Mouse (Mus musculus) embryonic facial prominence, embryonic 15.5 days (tissue): ENCODE measurements around the gene Cdh7. TPM values are rescaled to one million over a fixed set of nuclear protein-coding genes. Genes with fewer than 3 reads are reported as not detected.
A peak's percentile ranks its signal among the peaks of the same experiment; 100 is the strongest.

ENCODE experiments used
- ATAC-seq: fragments of 200-750 bp; cut with Nextera tagmentation; 2 replicates; pipeline ENCODE4 v1.8.0; 2017; ENCODE audit warnings: low read depth, moderate TSS enrichment; ENCODE audit not compliant: insufficient number of reproducible peaks, low FRiP score, low TSS enrichment
- H3K27ac ChIP-seq: fragments of 300-500 bp; sonication (generic); replicated peaks from 2 replicates; pipeline ENCODE4 v1.5.1; 2015; ENCODE audit warnings: mild to moderate bottlenecking, inconsistent platforms
- H3K27me3 ChIP-seq: fragments of 300-500 bp; sonication (generic); 2 replicates; pipeline ENCODE4 v1.6.1; 2015; ENCODE audit warnings: inconsistent platforms
- H3K36me3 ChIP-seq: fragments of 300-500 bp; sonication (generic); 2 replicates; pipeline ENCODE4 v1.6.1; 2015; ENCODE audit warnings: mild to moderate bottlenecking, inconsistent platforms
- H3K4me1 ChIP-seq: fragments of 300-500 bp; sonication (generic); 2 replicates; pipeline ENCODE4 v1.6.1; 2015; ENCODE audit warnings: inconsistent platforms
- H3K4me2 ChIP-seq: fragments of 300-500 bp; sonication (generic); replicated peaks from 2 replicates; pipeline ENCODE4 v1.6.1; 2015; ENCODE audit warnings: mild to moderate bottlenecking, inconsistent platforms
- H3K4me3 ChIP-seq: fragments of 300-500 bp; sonication (generic); replicated peaks from 2 replicates; pipeline ENCODE4 v1.5.1; 2015; ENCODE audit warnings: mild to moderate bottlenecking, inconsistent platforms
- H3K9ac ChIP-seq: fragments of 300-500 bp; sonication (generic); 2 replicates; pipeline ENCODE4 v1.6.1; 2015; ENCODE audit warnings: inconsistent platforms
- H3K9me3 ChIP-seq: fragments of 300-500 bp; sonication (generic); replicated peaks from 2 replicates; pipeline ENCODE4 v1.6.1; 2016; ENCODE audit warnings: inconsistent platforms
- WGBS: fragments of 180-500 bp; shearing (Covaris S2); methylation state at CpG from one replicate; pipeline ENCODE4 v1.1.7; 2015; 5-methylcytosine and 5-hydroxymethylcytosine counted together
- polyA plus RNA-seq: library from polyadenylated mRNA; unstranded; fragments of >200 nt; fragmentation: Nextera tagmentation; extraction: Ambion mirVana; gene quantifications from 2 replicates; pipeline ENCODE4 v1.2.1, GENCODE M21; 2015

Cdh7 gene
- polyA plus RNA-seq = 5.7 and 7.6 TPM in 2 replicates

DNA sequence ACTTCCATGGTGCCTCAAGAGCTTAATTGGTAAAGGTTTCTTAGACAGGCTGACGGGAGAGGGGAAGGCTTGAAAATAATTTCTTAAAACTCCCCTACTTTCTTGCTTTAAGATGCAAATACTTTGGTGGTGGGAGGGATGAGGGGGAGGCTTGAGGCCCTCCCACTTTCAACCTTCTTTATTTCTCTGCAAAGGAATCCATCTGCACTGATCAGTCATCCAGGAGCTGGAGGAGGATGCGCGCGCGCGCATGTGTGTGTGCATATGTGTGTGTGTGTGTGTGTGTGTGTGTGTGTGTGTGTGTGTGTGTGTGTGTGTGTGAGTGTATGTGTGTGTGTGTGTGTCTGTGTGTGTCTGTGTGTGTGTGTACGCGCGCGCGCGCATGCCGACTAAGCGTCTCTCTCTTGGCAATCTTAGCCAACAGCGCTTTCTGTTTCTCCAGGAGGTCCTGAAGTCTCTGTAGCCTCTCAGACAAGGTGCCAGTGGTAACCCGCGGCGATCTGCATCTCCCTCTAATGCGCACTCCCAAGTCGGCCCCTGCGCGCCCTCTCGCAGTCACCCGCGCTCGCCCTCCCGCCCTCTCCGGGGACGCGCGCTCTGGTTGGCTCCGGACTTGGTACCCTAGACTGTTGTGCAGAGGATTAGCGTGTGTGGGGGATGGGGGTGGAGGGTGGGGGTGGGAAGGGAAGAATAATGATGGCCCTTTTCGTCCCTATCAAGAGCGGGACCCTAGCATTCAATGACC, at the start of gene Cdh7:
Cdh7 (plus strand) TSS at position 368 of the 745 bp plus-strand sequence.
- peak within 1 kb of the TSS; percentile 14; the same call in 1 of the 2 replicates for H3K27ac ChIP-seq
- no peaks in the 10 kb centered on the region for H3K9me3 ChIP-seq
- H3K4me3 ChIP-seq = peak within 1 kb of the TSS; percentile 61
- H3K4me1 ChIP-seq = peaks cover 6% of the 10 kb centered on the region
- under 1% methylated on average over 35 of the region's 35 CpGs for WGBS
- peak within 1 kb of the TSS; percentile 84 for H3K4me2 ChIP-seq
- H3K9ac ChIP-seq = no peak within 1 kb of the TSS
- H3K27me3 ChIP-seq = 0 out of 2 replicates have a peak, but pooled peaks cover 6% of the 10 kb centered on the region
- peak; percentile 51; the same call in 1 of the 2 replicates for ATAC-seq
- H3K36me3 ChIP-seq = no peaks in the 10 kb centered on the region

DNA sequence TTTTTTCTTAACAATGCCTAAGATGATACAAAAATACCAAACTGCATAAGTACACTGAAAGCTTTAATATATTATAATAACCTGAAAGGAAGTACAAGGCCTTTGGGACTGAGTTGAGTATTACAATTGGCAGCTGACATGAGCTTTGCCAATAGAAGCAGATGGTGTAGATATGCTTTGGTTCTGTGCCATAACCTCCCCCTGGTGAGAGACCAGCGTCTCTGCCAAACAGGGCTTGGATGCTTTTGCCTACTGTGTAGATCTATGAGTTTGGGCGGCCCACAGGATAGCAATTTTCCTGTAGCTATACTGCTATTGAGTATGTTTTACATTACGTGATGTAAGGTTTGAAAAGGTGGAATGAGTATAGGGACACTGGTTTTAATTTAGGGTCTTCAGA, 49.6 kb upstream of the Cdh7 start:
- Histone ChIP-seq H3K27me3 (no peaks in the 10 kb centered on the region), H3K9me3 (no peaks in the 10 kb centered on the region), H3K4me3 (no peak overlapping the region), H3K27ac (no peak overlapping the region), H3K9ac (no peak overlapping the region), H3K4me1 (no peaks in the 10 kb centered on the region), H3K4me2 (no peak overlapping the region), H3K36me3 (no peaks in the 10 kb centered on the region)
- ATAC-seq = no peak
- WGBS = 60% methylated on average over 3 of the region's 3 CpGs

DNA sequence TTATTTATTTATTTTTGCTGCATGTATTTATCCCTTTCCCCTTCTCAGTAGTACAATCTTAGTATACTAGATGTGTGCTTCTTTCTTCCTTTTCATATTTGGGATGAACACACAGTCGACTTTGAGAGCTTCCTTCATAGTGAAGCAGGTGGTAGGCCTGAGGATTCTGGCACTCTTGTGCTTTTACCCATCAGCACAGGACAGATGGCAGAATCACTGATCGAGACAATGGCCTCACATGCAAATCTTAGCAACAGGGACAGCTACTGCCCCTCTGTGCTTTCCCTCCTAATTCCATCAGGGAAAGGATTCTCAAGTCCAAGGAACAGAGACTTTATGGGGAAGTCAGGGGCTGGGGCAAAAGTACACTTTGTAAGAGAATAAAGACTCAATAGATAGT, 33.7 kb upstream of the Cdh7 start:
- ATAC-seq = no peak
- no peak overlapping the region for H3K4me2 ChIP-seq
- 60% methylated on average over 2 of the region's 2 CpGs for WGBS
- no peaks in the 10 kb centered on the region for H3K27me3 ChIP-seq
- H3K9me3 ChIP-seq = no peaks in the 10 kb centered on the region
- H3K27ac ChIP-seq = no peak overlapping the region
- H3K4me3 ChIP-seq = no peak overlapping the region
- no peak overlapping the region for H3K9ac ChIP-seq
- H3K4me1 ChIP-seq = no peaks in the 10 kb centered on the region
- no peaks in the 10 kb centered on the region for H3K36me3 ChIP-seq

DNA sequence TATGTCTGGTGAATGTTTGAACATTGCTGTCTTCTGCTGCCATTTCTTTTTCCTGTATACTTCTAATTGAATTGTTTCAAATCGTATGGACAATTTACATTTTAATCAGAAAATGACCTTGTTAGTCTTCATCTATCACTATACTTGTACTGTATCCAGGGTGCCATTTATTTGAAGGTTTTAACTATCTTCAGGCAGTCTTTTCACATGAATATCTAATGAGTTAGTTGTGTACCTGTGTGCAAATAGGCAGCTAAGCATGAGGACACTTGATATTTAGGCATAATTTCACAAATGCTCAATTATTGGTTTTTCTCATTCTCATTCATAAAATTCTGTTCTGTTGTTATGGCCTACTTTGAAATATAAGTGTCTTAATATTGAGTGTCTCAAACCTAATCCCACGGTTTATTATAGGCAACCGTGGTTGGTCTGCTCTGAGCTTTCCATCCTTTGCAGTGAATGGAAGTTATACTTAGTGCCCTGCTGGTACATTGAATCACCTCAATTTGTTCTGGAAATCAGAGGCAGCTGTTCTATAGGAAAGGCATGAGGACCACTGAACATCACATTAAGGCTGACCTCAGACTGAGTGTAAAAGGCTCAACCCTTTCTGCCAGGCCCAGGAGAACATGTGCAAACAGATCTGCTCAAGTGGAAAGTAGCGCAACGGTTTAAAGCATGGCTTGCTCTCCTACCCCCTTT, 10.4 kb upstream of the Cdh7 start:
- 49% methylated on average over 5 of the region's 5 CpGs for WGBS
- H3K27ac ChIP-seq = no peak overlapping the region
- no peak overlapping the region for H3K4me2 ChIP-seq
- no peak overlapping the region for H3K9ac ChIP-seq
- no peaks in the 10 kb centered on the region for H3K36me3 ChIP-seq
- ATAC-seq = no peak
- H3K27me3 ChIP-seq = no peaks in the 10 kb centered on the region
- H3K4me1 ChIP-seq = no peaks in the 10 kb centered on the region
- no peak overlapping the region for H3K4me3 ChIP-seq
- no peaks in the 10 kb centered on the region for H3K9me3 ChIP-seq

DNA sequence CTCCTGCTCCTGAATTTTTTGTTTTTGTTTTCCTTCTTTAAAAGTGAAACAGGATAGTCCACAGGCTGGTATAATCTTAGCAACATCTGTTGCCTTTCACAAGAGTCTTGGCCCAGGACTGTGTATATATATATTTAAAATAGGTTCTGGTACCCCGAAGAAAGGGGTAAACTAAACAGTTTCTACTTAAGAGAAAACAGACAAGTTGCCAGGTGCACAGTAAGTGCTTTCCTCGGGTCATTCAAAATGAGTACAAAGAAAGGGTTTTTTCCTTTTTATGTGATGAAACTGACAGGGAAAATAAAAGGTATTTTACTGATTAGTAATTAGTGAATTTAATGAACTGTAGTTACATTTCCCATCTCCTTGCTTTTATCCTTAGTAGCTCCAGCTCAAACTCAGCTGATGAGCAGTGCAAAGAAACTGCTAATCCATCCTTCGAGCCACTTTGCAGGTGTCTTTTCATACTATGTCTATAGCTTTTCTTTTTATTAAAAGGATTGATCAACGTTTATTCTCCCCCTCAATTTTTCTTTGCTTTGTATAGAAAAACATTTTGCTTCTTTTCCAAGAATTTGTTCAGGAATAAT, 9.7 kb upstream of the Cdh7 start:
- Histone ChIP-seq H3K27ac (no peak overlapping the region), H3K36me3 (no peaks in the 10 kb centered on the region), H3K4me2 (no peak overlapping the region), H3K9ac (no peak overlapping the region), H3K27me3 (no peaks in the 10 kb centered on the region), H3K9me3 (no peaks in the 10 kb centered on the region), H3K4me3 (no peak overlapping the region), H3K4me1 (no peaks in the 10 kb centered on the region)
- no peak; the same call in 1 of the 2 replicates for ATAC-seq
- 51% methylated on average over 4 of the region's 4 CpGs for WGBS

DNA sequence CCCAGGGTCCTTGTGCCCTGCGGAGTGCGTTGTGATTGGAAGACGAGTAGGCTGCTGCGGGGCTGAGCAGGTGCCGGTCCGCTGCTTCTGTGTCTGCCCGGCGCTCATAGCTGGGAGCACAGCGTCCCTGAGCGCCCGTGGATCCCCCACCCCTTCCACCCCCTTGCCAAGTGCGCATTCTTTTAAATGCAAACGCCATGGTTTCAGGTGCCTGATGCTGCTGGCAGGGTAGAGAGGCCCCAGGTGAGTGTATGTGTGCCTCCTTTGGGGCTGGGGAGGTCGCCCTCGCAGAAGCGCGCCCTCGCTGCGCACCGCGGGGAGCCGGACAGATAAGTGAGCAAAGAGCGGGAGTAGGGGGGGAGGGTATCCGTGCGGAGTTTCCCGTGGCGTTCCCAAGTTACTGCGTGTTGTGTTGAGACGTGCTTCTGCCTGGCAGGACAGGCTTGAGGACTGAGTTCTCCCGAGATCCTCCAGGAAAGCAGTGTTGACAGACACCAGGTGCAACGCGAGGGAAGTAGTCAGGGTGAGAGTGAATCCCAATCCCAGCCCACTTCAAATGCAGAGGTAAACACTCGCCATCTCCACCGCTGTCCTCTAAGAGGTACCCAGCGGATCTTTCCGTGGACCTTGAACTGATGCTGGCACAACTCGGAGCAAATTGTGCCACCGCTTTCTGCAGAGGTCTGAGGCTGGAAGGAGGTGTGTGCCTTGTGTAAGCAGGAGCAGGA, 742 bp downstream of the Cdh7 start:
- ATAC-seq = peak; percentile 63
- no peaks in the 10 kb centered on the region for H3K36me3 ChIP-seq
- 0 out of 2 replicates have a peak, but pooled peaks cover 6% of the 10 kb centered on the region for H3K27me3 ChIP-seq
- H3K27ac ChIP-seq = peak overlapping the region; percentile 14; the same call in 1 of the 2 replicates
- H3K4me2 ChIP-seq = peak overlapping the region; percentile 84
- H3K4me1 ChIP-seq = peaks cover 6% of the 10 kb centered on the region
- H3K9me3 ChIP-seq = no peaks in the 10 kb centered on the region
- no peak overlapping the region for H3K9ac ChIP-seq
- 1% methylated on average over 38 of the region's 38 CpGs for WGBS
- H3K4me3 ChIP-seq = peak overlapping the region; percentile 61

DNA sequence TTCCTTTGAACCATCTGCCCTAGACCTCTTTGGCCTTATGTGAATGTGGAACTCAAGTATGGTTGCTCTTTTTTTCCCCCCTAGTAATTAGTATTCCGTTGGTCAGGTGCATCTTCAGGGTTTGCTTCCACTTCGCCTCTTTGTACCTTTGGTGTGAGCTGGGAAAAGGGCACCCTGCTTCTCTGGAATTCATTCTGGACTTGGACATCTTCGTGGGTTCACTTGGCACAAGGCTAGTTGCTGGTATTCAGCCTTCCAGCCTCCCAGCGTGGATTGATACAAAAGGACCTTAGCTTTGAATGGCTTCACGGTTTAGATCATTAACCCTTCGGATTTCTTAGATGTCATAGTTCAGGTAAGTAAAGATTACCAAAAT, 1.3 kb downstream of the Cdh7 start:
- 0 out of 2 replicates have a peak, but pooled peaks cover 6% of the 10 kb centered on the region for H3K27me3 ChIP-seq
- 25% methylated on average over 6 of the region's 6 CpGs for WGBS
- H3K9ac ChIP-seq = no peak overlapping the region
- peak overlapping the region; percentile 61 for H3K4me3 ChIP-seq
- ATAC-seq = no peak
- H3K9me3 ChIP-seq = no peaks in the 10 kb centered on the region
- H3K4me2 ChIP-seq = peak overlapping the region; percentile 84
- H3K27ac ChIP-seq = no peak overlapping the region
- no peaks in the 10 kb centered on the region for H3K36me3 ChIP-seq
- peaks cover 6% of the 10 kb centered on the region for H3K4me1 ChIP-seq

DNA sequence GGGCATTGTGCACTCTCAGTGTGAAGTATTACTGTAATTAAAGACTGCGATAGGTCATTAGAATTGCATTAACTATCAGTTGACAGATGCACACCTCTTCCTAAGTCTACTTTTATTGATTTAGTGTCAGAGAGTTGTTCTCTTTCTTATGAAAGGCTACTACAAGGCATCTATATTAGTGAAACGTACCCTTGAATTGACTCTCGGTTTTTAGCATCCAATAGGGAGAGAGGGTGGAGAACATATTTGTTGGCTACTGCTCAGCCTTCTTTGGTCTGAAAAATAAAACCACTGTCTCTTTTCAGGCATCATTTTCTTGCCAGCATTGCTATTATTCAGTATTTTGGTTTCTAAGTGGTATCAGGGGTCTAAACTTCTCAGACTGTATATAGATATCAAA, 2.5 kb downstream of the Cdh7 start:
- H3K27me3 ChIP-seq = 0 out of 2 replicates have a peak, but pooled peaks cover 6% of the 10 kb centered on the region
- 51% methylated on average over 3 of the region's 3 CpGs for WGBS
- peaks cover 6% of the 10 kb centered on the region for H3K4me1 ChIP-seq
- no peak overlapping the region for H3K27ac ChIP-seq
- H3K36me3 ChIP-seq = no peaks in the 10 kb centered on the region
- no peaks in the 10 kb centered on the region for H3K9me3 ChIP-seq
- H3K4me2 ChIP-seq = no peak overlapping the region; the same call in 1 of the 2 replicates
- ATAC-seq = no peak
- no peak overlapping the region for H3K9ac ChIP-seq
- no peak overlapping the region for H3K4me3 ChIP-seq

DNA sequence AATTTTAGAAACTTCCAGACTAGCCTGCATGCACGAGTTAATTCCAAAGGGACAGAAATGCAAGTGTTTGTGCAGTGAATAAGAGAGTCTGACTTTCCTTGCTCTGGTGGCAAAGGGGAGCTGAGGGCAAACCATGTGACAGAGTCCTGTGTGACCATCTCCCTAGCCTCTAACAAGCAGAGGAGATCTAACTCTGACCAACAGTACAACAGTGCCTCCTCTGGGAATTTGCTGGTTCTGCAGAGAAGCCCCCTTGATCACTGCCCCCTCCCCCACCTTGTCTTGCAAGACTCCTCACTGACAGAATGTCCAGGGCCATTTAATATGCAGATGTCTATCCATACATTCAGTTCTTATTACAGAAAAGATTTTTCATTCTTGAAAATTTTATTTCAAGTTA, 3.2 kb downstream of the Cdh7 start:
- H3K27ac ChIP-seq = no peak overlapping the region
- H3K4me3 ChIP-seq = no peak overlapping the region
- H3K27me3 ChIP-seq = 0 out of 2 replicates have a peak, but pooled peaks cover 6% of the 10 kb centered on the region
- no peak overlapping the region for H3K4me2 ChIP-seq
- H3K36me3 ChIP-seq = no peaks in the 10 kb centered on the region
- no peak for ATAC-seq
- 6% methylated on average over 1 of the region's 1 CpGs for WGBS
- no peaks in the 10 kb centered on the region for H3K9me3 ChIP-seq
- H3K4me1 ChIP-seq = peaks cover 6% of the 10 kb centered on the region
- H3K9ac ChIP-seq = no peak overlapping the region

DNA sequence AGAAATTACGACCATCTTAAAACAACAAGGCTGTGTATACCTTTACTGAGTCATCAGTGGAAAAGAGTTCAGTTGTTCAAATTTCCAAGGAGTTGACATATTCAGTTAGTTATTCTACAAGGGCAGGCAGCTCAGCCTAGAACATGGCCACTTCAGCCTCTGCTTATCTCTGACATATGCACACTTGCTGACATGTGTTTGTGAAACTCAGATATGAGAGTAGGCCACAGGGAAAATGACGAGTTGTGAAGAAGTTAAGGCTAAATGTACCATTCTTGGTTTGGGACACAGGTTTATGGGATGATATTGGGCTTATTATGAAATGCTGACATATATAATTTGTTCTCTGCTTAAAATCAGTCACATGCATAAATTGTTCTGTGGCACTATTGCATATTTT, 7.3 kb downstream of the Cdh7 start:
- Histone ChIP-seq H3K27ac (no peak overlapping the region), H3K4me1 (no peaks in the 10 kb centered on the region), H3K27me3 (no peaks in the 10 kb centered on the region), H3K9me3 (no peaks in the 10 kb centered on the region), H3K36me3 (no peaks in the 10 kb centered on the region), H3K4me2 (no peak overlapping the region), H3K9ac (no peak overlapping the region), H3K4me3 (no peak overlapping the region)
- ATAC-seq = no peak
- WGBS = 75% methylated on average over 2 of the region's 2 CpGs

DNA sequence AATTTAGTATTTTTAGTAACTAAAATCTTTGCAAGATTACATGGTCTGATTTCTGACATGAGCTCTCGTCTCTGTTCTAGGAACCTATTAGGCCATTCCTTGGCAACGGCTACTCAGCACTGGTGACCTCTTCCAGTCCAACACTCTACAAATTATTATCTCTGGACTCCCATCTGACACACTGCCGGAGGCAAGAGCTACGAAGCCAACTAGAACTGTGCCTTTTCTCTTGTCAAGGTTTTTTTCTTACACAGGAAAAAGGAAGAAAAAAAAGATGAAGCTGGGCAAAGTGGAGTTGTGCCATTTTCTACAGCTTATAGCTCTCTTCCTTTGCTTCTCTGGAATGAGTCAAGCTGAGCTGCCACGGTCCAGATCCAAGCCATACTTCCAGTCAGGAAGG, 11.7 kb downstream of the Cdh7 start:
- H3K4me2 ChIP-seq = no peak overlapping the region
- no peaks in the 10 kb centered on the region for H3K4me1 ChIP-seq
- H3K36me3 ChIP-seq = no peaks in the 10 kb centered on the region
- 82% methylated on average over 5 of the region's 5 CpGs for WGBS
- no peak overlapping the region for H3K9ac ChIP-seq
- H3K4me3 ChIP-seq = no peak overlapping the region
- ATAC-seq = no peak
- no peak overlapping the region for H3K27ac ChIP-seq
- H3K27me3 ChIP-seq = no peaks in the 10 kb centered on the region
- no peaks in the 10 kb centered on the region for H3K9me3 ChIP-seq
